Mouse (Mus musculus): Measurements from ENCODE around the gene Tbc1d24. TPM values are rescaled to one million over a fixed set of nuclear protein-coding genes. Genes with fewer than 3 reads are reported as not detected.

The Tbc1d24 gene
- polyA plus RNA-seq, 1 experiment from 2014 or later = 6.7 TPM

DNA sequence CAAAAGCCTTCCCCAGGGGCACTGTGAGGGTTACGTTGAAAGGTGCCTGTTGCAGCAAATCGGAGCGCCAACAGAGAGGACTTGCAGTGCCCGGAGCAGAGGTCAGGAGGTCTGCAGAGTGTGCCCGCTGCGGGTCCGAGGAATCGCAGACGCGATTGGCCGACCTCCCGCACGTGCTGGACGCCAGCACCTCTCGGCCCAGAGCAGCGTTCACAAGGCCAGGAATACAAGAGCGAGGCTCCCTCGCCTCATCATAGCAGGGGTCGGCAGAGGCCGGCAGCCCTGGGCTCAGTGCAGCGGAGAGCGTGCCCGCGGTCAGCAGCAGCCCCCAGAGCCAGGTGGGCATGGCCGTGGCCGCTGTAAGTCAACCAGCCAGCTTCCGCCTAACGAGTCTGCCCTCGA, 3.3 kb upstream of the Tbc1d24 start:
- H3K36me3 ChIP-seq = no peaks in the 10 kb centered on the region
- peak overlapping the region; percentile 84 for H3K27ac ChIP-seq
- peak; percentile 0; the same call in 1 of the 2 replicates for ATAC-seq (replicated peaks; ENCODE audit: low FRiP score)
- 2% methylated on average over 29 of the region's 29 CpGs for WGBS
- H3K27me3 ChIP-seq = peaks cover 43% of the 10 kb centered on the region
- H3K4me3 ChIP-seq (replicated peaks) = peak overlapping the region; percentile 73
- H3K9ac ChIP-seq = peak overlapping the region; percentile 64
- peaks cover 79% of the 10 kb centered on the region for H3K4me1 ChIP-seq
- peak overlapping the region; percentile 96 for H3K4me2 ChIP-seq
- H3K9me3 ChIP-seq (replicated peaks) = no peaks in the 10 kb centered on the region

DNA sequence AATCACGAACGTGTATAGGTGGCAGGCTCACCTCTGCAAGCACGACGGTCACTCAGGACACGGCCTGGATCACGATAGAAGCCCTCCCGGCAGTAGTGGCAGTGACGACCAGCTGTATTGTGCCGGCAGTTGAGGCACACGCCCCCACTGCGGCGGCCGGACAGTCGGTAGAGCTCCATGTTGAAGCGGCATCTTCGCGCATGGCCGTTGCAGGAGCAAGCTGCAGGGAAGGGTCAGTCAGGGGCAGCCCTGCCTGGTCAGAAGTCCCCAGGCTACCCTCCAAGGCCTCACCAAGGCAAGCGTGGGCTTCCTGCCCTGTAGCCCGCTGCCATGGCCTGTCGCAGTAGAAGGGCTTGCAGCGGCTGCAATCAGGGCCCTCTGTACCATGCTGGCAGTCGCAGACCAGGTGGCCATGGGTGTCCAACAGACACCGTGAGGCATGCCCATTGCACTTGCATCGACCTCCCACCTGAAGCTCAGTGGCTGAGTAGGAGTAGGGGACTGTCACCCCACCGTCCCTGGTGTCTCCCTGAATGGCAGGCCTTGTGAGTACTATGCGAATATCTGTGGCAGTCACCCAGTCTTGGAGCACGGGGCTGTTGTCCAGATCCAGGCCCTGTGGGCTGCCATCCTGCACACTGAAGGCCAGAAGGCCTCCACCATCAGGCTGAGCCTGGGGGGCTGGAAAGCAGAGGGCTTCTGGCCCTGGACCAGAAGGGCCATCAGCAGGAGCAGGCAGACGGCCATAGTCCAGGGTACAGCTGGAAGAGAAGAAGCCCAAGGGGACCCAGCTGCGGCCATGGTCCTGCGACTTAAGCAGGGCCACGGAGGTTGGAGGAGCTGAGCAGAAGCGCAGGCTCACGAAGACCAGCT, 2.6 kb upstream of the Tbc1d24 start:
- Histone ChIP-seq H3K27ac (peak overlapping the region; percentile 84; the same call in 1 of the 2 replicates), H3K27me3 (peaks cover 43% of the 10 kb centered on the region), H3K9me3 (replicated peaks) (no peaks in the 10 kb centered on the region), H3K9ac (peak overlapping the region; percentile 64), H3K4me2 (peak overlapping the region; percentile 96), H3K4me3 (replicated peaks) (peak overlapping the region; percentile 73), H3K36me3 (no peaks in the 10 kb centered on the region), H3K4me1 (peaks cover 83% of the 10 kb centered on the region)
- no peak for ATAC-seq (replicated peaks; ENCODE audit: low FRiP score)
- WGBS = 58% methylated on average over 34 of the region's 34 CpGs

DNA sequence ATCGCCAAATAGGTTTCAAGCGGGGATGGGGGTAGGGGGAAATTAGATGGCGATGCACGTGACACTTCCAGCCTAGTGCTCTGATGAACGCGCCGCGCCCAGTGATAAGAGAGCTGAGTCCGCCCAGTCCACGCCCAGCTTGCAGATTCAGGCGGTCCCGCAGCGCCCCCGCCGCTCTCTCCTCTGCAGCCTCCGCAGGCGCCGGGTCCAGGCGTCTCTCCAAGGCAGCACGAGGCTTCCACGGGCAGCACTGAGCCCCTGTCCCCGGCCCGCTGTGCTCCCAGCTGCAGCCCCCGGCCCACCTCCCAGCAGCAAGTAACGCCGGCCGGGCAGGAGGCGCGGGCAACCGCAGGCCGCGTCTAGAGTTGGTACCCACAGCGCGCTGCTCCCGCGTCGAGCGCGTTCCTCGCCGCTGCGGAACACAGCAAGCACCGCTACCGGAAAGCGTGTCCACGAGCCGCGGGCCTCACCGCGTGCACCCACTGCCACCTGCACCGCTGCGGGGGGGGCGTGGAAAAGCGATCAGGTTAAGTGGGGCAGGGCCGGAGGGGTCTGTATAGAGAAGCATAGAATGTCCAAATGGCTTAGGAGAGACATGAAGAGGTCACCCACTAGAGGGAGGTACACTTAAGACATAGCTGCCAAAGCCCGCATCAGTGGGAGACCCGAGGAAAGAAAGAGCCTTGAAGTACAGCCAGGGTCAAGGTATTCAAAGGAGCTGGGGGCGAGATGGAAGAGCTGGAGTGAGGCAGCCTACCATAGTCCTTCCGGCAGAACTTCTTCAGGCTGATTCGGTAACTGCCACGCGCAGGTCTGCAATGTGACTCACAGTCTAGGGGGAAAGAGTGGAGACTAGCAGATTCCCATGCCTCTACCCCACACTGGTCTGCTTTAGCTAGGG, 1.3 kb upstream of the Tbc1d24 start:
- peak overlapping the region; percentile 73 for H3K4me3 ChIP-seq (replicated peaks)
- H3K27me3 ChIP-seq = peaks cover 43% of the 10 kb centered on the region
- H3K9ac ChIP-seq = peak overlapping the region; percentile 71
- WGBS = 3% methylated on average over 62 of the region's 62 CpGs
- ATAC-seq (replicated peaks; ENCODE audit: low FRiP score) = peak; percentile 31; the same call in 1 of the 2 replicates
- peaks cover 76% of the 10 kb centered on the region for H3K4me1 ChIP-seq
- H3K27ac ChIP-seq = peak overlapping the region; percentile 74
- no peaks in the 10 kb centered on the region for H3K36me3 ChIP-seq
- H3K4me2 ChIP-seq = peak overlapping the region; percentile 96
- no peaks in the 10 kb centered on the region for H3K9me3 ChIP-seq (replicated peaks)

DNA sequence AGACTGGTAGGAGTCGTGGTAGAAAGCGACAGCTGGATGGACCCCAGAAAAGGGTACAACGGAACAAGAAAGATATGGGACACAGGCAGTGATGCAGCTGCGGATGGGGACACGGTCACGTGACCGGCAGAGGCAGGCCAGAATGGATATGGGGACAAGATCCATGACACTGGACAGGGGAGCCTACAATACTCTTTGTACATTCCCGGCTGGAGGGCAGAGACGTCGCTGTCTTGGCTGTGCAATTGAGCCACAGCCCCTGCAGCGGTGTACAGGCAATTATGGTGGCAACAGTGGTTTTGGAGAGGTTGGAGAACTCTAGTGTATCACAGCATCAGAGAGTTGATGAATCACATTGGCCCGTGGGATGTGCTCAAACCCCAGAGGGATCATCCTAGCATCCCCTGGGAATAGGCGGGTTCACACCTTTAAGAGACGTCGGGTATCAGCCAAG, 573 bp upstream of the Tbc1d24 start:
- Histone ChIP-seq H3K36me3 (no peaks in the 10 kb centered on the region), H3K4me1 (peaks cover 68% of the 10 kb centered on the region), H3K27me3 (peaks cover 37% of the 10 kb centered on the region), H3K9me3 (replicated peaks) (no peaks in the 10 kb centered on the region), H3K27ac (peak overlapping the region; percentile 74), H3K4me2 (peak overlapping the region; percentile 96), H3K4me3 (replicated peaks) (peak overlapping the region; percentile 73), H3K9ac (peak overlapping the region; percentile 71)
- WGBS = 5% methylated on average over 15 of the region's 15 CpGs
- no peak for ATAC-seq (replicated peaks; ENCODE audit: low FRiP score)

DNA sequence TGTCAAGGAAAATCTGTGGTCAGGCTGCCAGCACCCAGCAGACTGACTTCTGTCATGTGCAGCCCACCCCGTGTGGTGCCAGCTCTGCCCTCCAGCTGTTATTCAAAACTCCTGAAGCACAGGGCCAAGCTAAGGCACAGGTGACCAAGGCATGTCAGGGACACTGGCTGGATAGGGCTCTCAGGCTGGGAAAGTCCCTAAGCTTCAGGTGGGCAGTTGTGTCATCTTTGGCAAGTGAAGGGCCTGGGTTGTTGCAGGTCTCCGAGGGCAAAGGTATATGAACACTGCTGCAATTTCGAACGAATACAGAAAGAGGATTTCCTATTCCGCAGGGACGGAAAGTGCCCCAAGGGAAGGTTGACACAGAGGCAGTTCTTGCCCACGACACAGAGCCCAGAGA, 516 bp downstream of the Tbc1d24 start:
- no peaks in the 10 kb centered on the region for H3K36me3 ChIP-seq
- no peaks in the 10 kb centered on the region for H3K9me3 ChIP-seq (replicated peaks)
- H3K4me2 ChIP-seq = peak overlapping the region; percentile 96
- H3K4me3 ChIP-seq (replicated peaks) = peak overlapping the region; percentile 73
- H3K27me3 ChIP-seq = peaks cover 27% of the 10 kb centered on the region
- no peak overlapping the region for H3K27ac ChIP-seq
- no peak for ATAC-seq (replicated peaks; ENCODE audit: low FRiP score)
- WGBS = 11% methylated on average over 7 of the region's 7 CpGs
- peaks cover 68% of the 10 kb centered on the region for H3K4me1 ChIP-seq
- peak overlapping the region; percentile 71 for H3K9ac ChIP-seq

DNA sequence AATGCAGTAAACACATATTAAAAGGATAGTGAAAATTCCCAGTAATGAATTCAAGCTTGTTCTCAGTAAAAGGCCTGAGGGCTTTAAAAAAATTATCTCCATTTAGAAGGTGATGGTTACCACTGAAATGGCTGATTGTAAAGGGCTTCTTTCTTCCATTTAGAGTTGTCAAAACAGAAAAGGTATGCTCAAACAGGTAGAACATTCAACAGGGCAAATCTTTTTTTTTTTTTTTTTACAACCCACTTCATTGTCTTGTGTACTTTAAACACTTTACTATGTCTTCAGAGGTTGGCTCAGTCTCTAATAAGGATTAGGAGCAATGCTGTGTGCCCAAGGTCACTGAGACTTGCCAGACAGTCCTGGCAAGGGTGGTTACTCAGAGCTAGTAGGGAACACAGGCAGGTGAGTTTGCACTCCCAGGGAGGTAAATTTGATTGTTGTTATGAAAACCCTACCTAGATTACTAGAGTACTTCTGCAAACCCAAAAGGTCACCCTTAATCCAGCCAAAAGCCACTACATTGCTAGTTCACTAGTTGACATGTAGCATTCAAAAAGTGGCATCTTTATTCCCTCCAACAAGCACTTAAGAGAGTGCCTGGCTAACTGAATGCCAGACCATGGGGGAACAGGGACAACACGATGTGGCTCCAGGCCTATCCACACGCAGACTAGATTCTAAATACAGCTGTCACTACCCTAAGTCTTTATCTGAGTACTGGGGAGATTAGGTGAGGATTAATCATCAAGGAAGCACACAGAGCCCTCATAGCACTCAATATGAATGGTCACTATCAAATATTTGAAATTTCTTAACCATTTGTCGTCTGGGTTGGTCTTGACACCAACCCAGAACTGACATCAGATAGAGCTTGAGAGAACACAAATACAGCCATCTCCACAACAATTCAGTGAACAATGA, 1.5 kb downstream of the Tbc1d24 start:
- Histone ChIP-seq H3K36me3 (no peaks in the 10 kb centered on the region), H3K9ac (no peak overlapping the region), H3K4me2 (peak overlapping the region; percentile 96), H3K4me1 (peaks cover 62% of the 10 kb centered on the region), H3K27ac (no peak overlapping the region), H3K4me3 (replicated peaks) (peak overlapping the region; percentile 73; the same call in 1 of the 2 replicates), H3K9me3 (replicated peaks) (no peaks in the 10 kb centered on the region), H3K27me3 (peaks cover 27% of the 10 kb centered on the region)
- ATAC-seq (replicated peaks; ENCODE audit: low FRiP score) = no peak
- WGBS = 73% methylated on average over 3 of the region's 3 CpGs

DNA sequence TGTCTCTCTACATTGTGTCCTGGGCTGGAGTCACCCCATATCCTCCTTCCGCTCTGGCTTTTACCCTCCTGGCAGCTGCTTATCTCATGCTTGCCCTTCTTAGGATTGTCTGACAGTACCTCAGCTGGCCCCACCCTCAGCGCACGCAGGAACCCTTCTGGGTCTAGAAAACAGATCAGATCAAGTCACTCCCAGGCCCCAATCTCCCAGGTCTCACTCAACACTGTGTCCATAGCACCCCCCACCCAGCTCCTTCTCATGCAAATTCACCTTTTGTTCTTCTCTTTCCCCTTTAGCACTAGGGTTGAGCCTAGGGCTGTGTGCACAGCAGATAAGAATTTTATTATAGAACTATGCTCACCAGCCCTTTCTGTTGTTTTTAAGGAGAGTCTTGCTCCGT, 2.3 kb downstream of the Tbc1d24 start:
- H3K36me3 ChIP-seq = no peaks in the 10 kb centered on the region
- peaks cover 54% of the 10 kb centered on the region for H3K4me1 ChIP-seq
- no peak overlapping the region for H3K9ac ChIP-seq
- WGBS = 63% methylated on average over 4 of the region's 4 CpGs
- ATAC-seq (replicated peaks; ENCODE audit: low FRiP score) = no peak
- no peak overlapping the region for H3K4me3 ChIP-seq (replicated peaks)
- no peak overlapping the region for H3K4me2 ChIP-seq
- peaks cover 24% of the 10 kb centered on the region for H3K27me3 ChIP-seq
- no peaks in the 10 kb centered on the region for H3K9me3 ChIP-seq (replicated peaks)
- H3K27ac ChIP-seq = no peak overlapping the region

DNA sequence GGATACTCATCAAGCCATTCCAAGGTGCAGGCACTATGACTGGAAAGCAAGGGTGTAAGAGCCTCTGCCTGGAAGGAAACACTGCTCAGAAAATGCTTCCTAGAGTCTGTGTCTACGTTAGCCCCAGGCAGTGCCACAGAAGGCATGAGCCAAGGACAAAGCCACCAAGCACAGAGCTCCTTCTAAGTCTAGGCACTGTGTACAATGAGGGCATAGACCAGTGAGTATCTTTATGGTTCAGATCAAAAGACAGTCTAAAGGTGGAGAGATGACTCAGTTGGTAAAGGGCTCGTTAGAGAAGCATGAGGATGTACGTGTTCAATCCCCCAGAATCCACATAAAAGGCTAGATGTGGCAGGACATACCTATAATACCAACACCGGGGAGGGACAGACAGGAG, 4.3 kb downstream of the Tbc1d24 start:
- Histone ChIP-seq H3K27me3 (peaks cover 4% of the 10 kb centered on the region; the same call in 1 of the 2 replicates), H3K27ac (no peak overlapping the region), H3K4me2 (no peak overlapping the region), H3K4me3 (replicated peaks) (no peak overlapping the region), H3K9me3 (replicated peaks) (no peaks in the 10 kb centered on the region), H3K36me3 (no peaks in the 10 kb centered on the region), H3K9ac (no peak overlapping the region), H3K4me1 (peaks cover 34% of the 10 kb centered on the region)
- ATAC-seq (replicated peaks; ENCODE audit: low FRiP score) = no peak
- WGBS = 82% methylated on average over 4 of the region's 4 CpGs

DNA sequence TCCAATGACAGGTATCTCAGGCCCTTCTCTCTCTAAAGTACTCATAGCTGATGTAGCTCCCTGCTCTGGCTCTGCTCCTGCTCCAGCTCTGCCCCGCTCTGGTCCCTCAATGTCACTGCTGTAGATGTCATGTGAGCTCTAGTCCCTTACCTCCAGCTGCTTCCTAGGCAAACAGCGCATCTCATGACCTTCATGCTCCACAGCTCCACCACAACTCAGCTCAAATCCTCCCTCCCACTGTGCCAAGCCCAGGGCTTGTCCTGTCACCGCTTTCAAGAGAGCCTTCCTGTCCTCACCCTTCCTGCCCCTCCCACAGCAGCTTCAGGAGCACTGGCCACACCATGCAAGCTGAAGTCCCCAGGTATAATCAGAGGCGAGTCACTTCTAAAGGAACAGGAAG, 5.6 kb downstream of the Tbc1d24 start:
- Histone ChIP-seq H3K36me3 (no peaks in the 10 kb centered on the region), H3K27ac (no peak overlapping the region), H3K4me1 (peaks cover 24% of the 10 kb centered on the region), H3K9ac (0 out of 2 replicates have a peak overlapping the region, but pooled peaks have one; percentile 12), H3K9me3 (replicated peaks) (no peaks in the 10 kb centered on the region), H3K4me2 (no peak overlapping the region), H3K4me3 (replicated peaks) (no peak overlapping the region), H3K27me3 (no peaks in the 10 kb centered on the region)
- ATAC-seq (replicated peaks; ENCODE audit: low FRiP score) = 0 out of 2 replicates have a peak, but pooled peaks have one; percentile 38
- WGBS = 55% methylated on average over 4 of the region's 4 CpGs

DNA sequence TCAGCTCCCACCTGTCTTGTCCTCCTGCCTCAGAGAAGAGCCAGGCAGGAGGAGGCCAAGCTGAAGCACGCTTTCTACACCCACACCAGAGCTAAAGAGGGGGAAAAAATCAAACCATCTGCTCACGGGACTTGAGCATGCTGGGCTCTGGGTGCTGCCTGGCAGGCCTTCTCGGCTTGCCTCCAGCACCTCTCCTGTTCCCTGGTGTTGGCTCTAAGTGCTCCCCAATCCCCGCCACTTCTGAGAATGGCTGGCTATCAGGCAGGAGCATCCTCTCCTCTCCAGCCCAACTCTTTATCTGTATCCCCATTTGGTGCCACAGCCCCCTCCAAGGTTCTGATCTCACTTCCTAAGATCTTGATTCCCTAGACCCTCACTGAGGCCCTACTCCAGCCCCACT, 6.1 kb downstream of the Tbc1d24 start:
- no peaks in the 10 kb centered on the region for H3K9me3 ChIP-seq (replicated peaks)
- H3K4me2 ChIP-seq = no peak overlapping the region
- no peaks in the 10 kb centered on the region for H3K36me3 ChIP-seq
- H3K4me1 ChIP-seq = peaks cover 19% of the 10 kb centered on the region
- H3K9ac ChIP-seq = no peak overlapping the region
- H3K4me3 ChIP-seq (replicated peaks) = no peak overlapping the region
- no peaks in the 10 kb centered on the region for H3K27me3 ChIP-seq
- WGBS = 94% methylated on average over 4 of the region's 4 CpGs
- no peak overlapping the region for H3K27ac ChIP-seq
- ATAC-seq (replicated peaks; ENCODE audit: low FRiP score) = no peak

Data from kidney, embryonic 15.5 days (tissue).